Mouse (Mus musculus): Measurements from ENCODE around the gene Hmx3. TPM values are rescaled to one million over a fixed set of nuclear protein-coding genes. Genes with fewer than 3 reads are reported as not detected.

The Hmx3 gene
- total and polyA plus RNA-seq, 3 experiments = not detected

GRCm38 (mm10) chr7:131543623-131544481 is 1.2 kb downstream of the Hmx3 start:
- H3K4me3 ChIP-seq (replicated peaks in 1 of 3; ENCODE audit: low read depth in 2 of 3, low read length in 2 of 3, poor library complexity in 1 of 3) = no peak overlapping the region

GRCm38 (mm10) chr7:131544871-131545270 is 2.2 kb downstream of the Hmx3 start:
- DNase-seq (ENCODE audit: extremely low read depth) = no peak
- peaks cover 34% of the 10 kb centered on the region for H3K9me3 ChIP-seq (replicated peaks; ENCODE audit: low read length)
- no peak overlapping the region for H3K4me3 ChIP-seq (replicated peaks in 1 of 3; ENCODE audit: low read depth in 2 of 3, low read length in 2 of 3, poor library complexity in 1 of 3)
- no peaks in the 10 kb centered on the region for H3K79me2 ChIP-seq (replicated peaks; ENCODE audit: control insufficient read depth, extremely low read depth, insufficient read depth, poor library complexity, severe bottlenecking)
- no peak for TF ChIP-seq MAX (IDR thresholded peaks at IDR 0.05; ENCODE audit: low read length)
- no peak for TF ChIP-seq CHD1 (IDR thresholded peaks at IDR 0.05; ENCODE audit: low read depth, low read length)
- TF ChIP-seq CHD2 (IDR thresholded peaks at IDR 0.05; ENCODE audit: low read length) = no peak
- TF ChIP-seq MXI1 (IDR thresholded peaks at IDR 0.05; ENCODE audit: low read depth, low read length) = no peak
- TF ChIP-seq E2F4 (IDR thresholded peaks at IDR 0.05; ENCODE audit: insufficient replicate concordance, low read depth, low read length) = no peak
- TF ChIP-seq PAX5 (IDR thresholded peaks at IDR 0.05; ENCODE audit: low read length) = no peak
- TF ChIP-seq NRF1 (IDR thresholded peaks at IDR 0.05; ENCODE audit: low read depth, low read length) = no peak
- no peak for TF ChIP-seq CTCF (conservative IDR thresholded peaks at IDR 0.05 in 1 of 2, IDR thresholded peaks at IDR 0.05 in 1 of 2; ENCODE audit: low read depth in 2 of 2, low read length in 2 of 2)
- no peak for TF ChIP-seq BHLHE40 (IDR thresholded peaks at IDR 0.05; ENCODE audit: low read depth, low read length)
- no peak for TF ChIP-seq USF1 (IDR thresholded peaks at IDR 0.05; ENCODE audit: low read depth, low read length)
- TF ChIP-seq ZKSCAN1 (IDR thresholded peaks at IDR 0.05; ENCODE audit: borderline replicate concordance, low read depth, low read length) = no peak
- no peak for TF ChIP-seq ELF1 (IDR thresholded peaks at IDR 0.05; ENCODE audit: low read depth, low read length)
- no peak for TF ChIP-seq USF2 (conservative IDR thresholded peaks at IDR 0.05; ENCODE audit: low read depth, low read length)
- no peak for TF ChIP-seq MAFK (IDR thresholded peaks at IDR 0.05; ENCODE audit: insufficient replicate concordance, low read length)
- TF ChIP-seq SIN3A (IDR thresholded peaks at IDR 0.05; ENCODE audit: low read length) = no peak
- TF ChIP-seq JUN (IDR thresholded peaks at IDR 0.05; ENCODE audit: insufficient read depth, low read depth, low read length) = no peak
- no peak for TF ChIP-seq MAZ (IDR thresholded peaks at IDR 0.05; ENCODE audit: low read depth, low read length)
- TF ChIP-seq POLR2AphosphoS2 (IDR thresholded peaks at IDR 0.05; ENCODE audit: low read depth, low read length) = no peak
- no peak for TF ChIP-seq POLR2A (IDR thresholded peaks at IDR 0.05; ENCODE audit: low read depth, low read length)
- no peak overlapping the region for H3K9ac ChIP-seq (ENCODE audit: insufficient read depth, low read depth)
- H3K27ac ChIP-seq (ENCODE audit: insufficient read depth, low read depth) = no peak overlapping the region
- peaks cover 3% of the 10 kb centered on the region in 2 experiments; a peak in 1 of 4 replicates for H3K4me1 ChIP-seq (ENCODE audit: control insufficient read depth in 1 of 2, insufficient read depth in 2 of 2)
- H3K4me2 ChIP-seq (ENCODE audit: insufficient read depth, low read depth, poor library complexity, severe bottlenecking) = no peak overlapping the region
- no peaks in the 10 kb centered on the region for H3K36me3 ChIP-seq (replicated peaks in 1 of 2; ENCODE audit: control insufficient read depth in 1 of 2, insufficient read depth in 1 of 2, low read length in 1 of 2)
- dilution Hi-C loops (cut with MboI; ENCODE audit: extremely low pct_ligation_motif_present, extremely low pct_unique_long_range_greater_than_20kb, low sequenced_read_pairs) = no loop called here
- H3K27me3 ChIP-seq (replicated peaks) = peaks cover 43% of the 10 kb centered on the region
- in situ Hi-C loops (cut with MboI; ENCODE audit: low pct_ligation_motif_present, low pct_unique_long_range_greater_than_20kb, low sequenced_read_pairs) = loop anchor here (25.0 kb wide), 1 partner anchor 242 kb away; no protein-coding TSS in a partner anchor

More at GRCm38 (mm10) chr7:131543623-131544481, 1.2 kb downstream of the Hmx3 start:
- Histone ChIP-seq H3K9me3 (replicated peaks; ENCODE audit: low read length) (peaks cover 34% of the 10 kb centered on the region), H3K27ac (ENCODE audit: insufficient read depth, low read depth) (no peak overlapping the region), H3K4me1 (ENCODE audit: control insufficient read depth in 1 of 2, insufficient read depth in 2 of 2) (peaks cover 0 to 3% of the 10 kb centered on the region in 2 experiments; a peak in 1 of 4 replicates), H3K27me3 (replicated peaks) (peaks cover 42% of the 10 kb centered on the region), H3K4me2 (ENCODE audit: insufficient read depth, low read depth, poor library complexity, severe bottlenecking) (peak overlapping the region; percentile 7; the same call in 1 of the 2 replicates), H3K79me2 (replicated peaks; ENCODE audit: control insufficient read depth, extremely low read depth, insufficient read depth, poor library complexity, severe bottlenecking) (no peaks in the 10 kb centered on the region), H3K36me3 (replicated peaks in 1 of 2; ENCODE audit: control insufficient read depth in 1 of 2, insufficient read depth in 1 of 2, low read length in 1 of 2) (no peaks in the 10 kb centered on the region), H3K9ac (ENCODE audit: insufficient read depth, low read depth) (no peak overlapping the region)
- dilution Hi-C loops (cut with MboI; ENCODE audit: extremely low pct_ligation_motif_present, extremely low pct_unique_long_range_greater_than_20kb, low sequenced_read_pairs) = no loop called here
- TF ChIP-seq MEF2A (IDR thresholded peaks at IDR 0.05; ENCODE audit: borderline replicate concordance, low read depth, low read length) (no peak), MAX (IDR thresholded peaks at IDR 0.05; ENCODE audit: low read length) (no peak), JUN (IDR thresholded peaks at IDR 0.05; ENCODE audit: insufficient read depth, low read depth, low read length) (no peak), TBP (conservative IDR thresholded peaks at IDR 0.05; ENCODE audit: low read depth, low read length) (no peak), ZC3H11A (IDR thresholded peaks at IDR 0.05; ENCODE audit: low read depth, low read length) (no peak), JUND (conservative IDR thresholded peaks at IDR 0.05; ENCODE audit: low read depth, low read length) (no peak), CTCF (conservative IDR thresholded peaks at IDR 0.05 in 1 of 2, IDR thresholded peaks at IDR 0.05 in 1 of 2; ENCODE audit: low read depth in 2 of 2, low read length in 2 of 2) (no peak), ZNF384 (IDR thresholded peaks at IDR 0.05; ENCODE audit: low read depth, low read length) (no peak), TCF12 (IDR thresholded peaks at IDR 0.05; ENCODE audit: low read depth, low read length) (no peak), POLR2A (IDR thresholded peaks at IDR 0.05; ENCODE audit: low read depth, low read length) (no peak), KAT2A (IDR thresholded peaks at IDR 0.05; ENCODE audit: insufficient replicate concordance, low read length) (no peak), IRF4 (IDR thresholded peaks at IDR 0.05; ENCODE audit: low read depth, low read length) (no peak), POLR2AphosphoS2 (IDR thresholded peaks at IDR 0.05; ENCODE audit: low read depth, low read length) (no peak), MAFK (IDR thresholded peaks at IDR 0.05; ENCODE audit: insufficient replicate concordance, low read length) (no peak), ZKSCAN1 (IDR thresholded peaks at IDR 0.05; ENCODE audit: borderline replicate concordance, low read depth, low read length) (no peak), SIN3A (IDR thresholded peaks at IDR 0.05; ENCODE audit: low read length) (no peak)
- DNase-seq (ENCODE audit: extremely low read depth) = no peak
- in situ Hi-C loops (cut with MboI; ENCODE audit: low pct_ligation_motif_present, low pct_unique_long_range_greater_than_20kb, low sequenced_read_pairs) = loop anchor here (25.0 kb wide), 1 partner anchor 243 kb away; no protein-coding TSS in a partner anchor

Data from CH12.LX (cell line).